In genomic region chr4:68955621-68956020, GRCm38 (mm10) we compare ENCODE assay signal across 8 mouse cellular contexts. TPM values are rescaled to one million over a fixed set of nuclear protein-coding genes. Genes with fewer than 3 reads are reported as not detected.
DNase-seq lines count a peak whose midpoint lies in the region; TF ChIP-seq lines count a peak whose summit lies in the region.

No protein-coding gene starts in this region.

- no peak for TF ChIP-seq CTCF in brain, embryonic 14.5 days (IDR thresholded peaks at IDR 0.05; ENCODE audit: borderline replicate concordance, extremely low read depth, insufficient read depth, insufficient read length)

- intact Hi-C loops in heart, postnatal 10 days (cut with DNase I) = loop anchor here (1.0 kb wide), 1 partner anchor 18 kb away; no protein-coding TSS in a partner anchor

- TF ChIP-seq POLR2A in brain, embryonic 14.5 days (IDR thresholded peaks at IDR 0.05; ENCODE audit: borderline replicate concordance, extremely low read depth, insufficient read depth, insufficient read length, poor library complexity, severe bottlenecking) = no peak

- DNase-seq in heart, postnatal 10 days = peak; percentile 63 to 76
- no peak for DNase-seq in heart, adult 9 months (ENCODE audit: low spot score in 2 of 2)
- DNase-seq in A20 (ENCODE audit: low read depth, low spot score) = peak; percentile 1
- DNase-seq in brain, embryonic 14.5 days (ENCODE audit: low read depth) = peak; percentile 49
- peak; percentile 50 to 73 for DNase-seq in kidney, postnatal 25 days
- DNase-seq in ovary, postnatal 36 days (ENCODE audit: low spot score) = peak; percentile 42
- DNase-seq in layer of hippocampus, adult 18-20 months (ENCODE audit: low spot score in 2 of 2) = no peak
- DNase-seq in cerebellum, adult 11-12 months = no peak

RNA-seq across cellular contexts. Expression of gene Brinp1, which starts 1.4 kb away (rescaled TPM):
- under 1 TPM; 0.12 to 0.30 TPM for total RNA-seq in heart, postnatal 10 days (2021)
- 13.6 and 36.0 TPM in 2 replicates for polyA plus RNA-seq in brain, embryonic 14.5 days (2012; rRNA removed)
- 100 to 1,000 TPM; 191 to 210 TPM for total RNA-seq in layer of hippocampus, adult 18-20 months (2021)

Comparison
In these comparisons a context has a peak if more than half of its experiments do, and no peak if none do; other contexts are left out.
1. DNase-seq: peak in heart, postnatal 10 days (2 of 2), A20 (single experiment), brain, embryonic 14.5 days (single experiment), kidney, postnatal 25 days (2 of 2) and ovary, postnatal 36 days (single experiment); none in heart, adult 9 months (0 of 2), layer of hippocampus, adult 18-20 months (0 of 2) and cerebellum, adult 11-12 months (single experiment).
2. RNA of gene Brinp1, which starts 1.4 kb away (total RNA-seq): 191 to 210 TPM in layer of hippocampus, adult 18-20 months; 0.12 to 0.30 TPM in heart, postnatal 10 days; every median in the first group is over 100 times any median in the second.